Mouse (Mus musculus) v-Abl transformed pro-B cells (cell line): ENCODE measurements around the gene Polr1c.

ENCODE experiments used
- in situ Hi-C, 2 experiments: fragments of 400-800 bp; cut with MboI; formaldehyde crosslinking; loops; one replicate each; pipeline ENCODE4 v1.15.1; 2025; ENCODE audit not compliant: unreplicated experiment in 2 of 2

The Polr1c gene

DNA sequence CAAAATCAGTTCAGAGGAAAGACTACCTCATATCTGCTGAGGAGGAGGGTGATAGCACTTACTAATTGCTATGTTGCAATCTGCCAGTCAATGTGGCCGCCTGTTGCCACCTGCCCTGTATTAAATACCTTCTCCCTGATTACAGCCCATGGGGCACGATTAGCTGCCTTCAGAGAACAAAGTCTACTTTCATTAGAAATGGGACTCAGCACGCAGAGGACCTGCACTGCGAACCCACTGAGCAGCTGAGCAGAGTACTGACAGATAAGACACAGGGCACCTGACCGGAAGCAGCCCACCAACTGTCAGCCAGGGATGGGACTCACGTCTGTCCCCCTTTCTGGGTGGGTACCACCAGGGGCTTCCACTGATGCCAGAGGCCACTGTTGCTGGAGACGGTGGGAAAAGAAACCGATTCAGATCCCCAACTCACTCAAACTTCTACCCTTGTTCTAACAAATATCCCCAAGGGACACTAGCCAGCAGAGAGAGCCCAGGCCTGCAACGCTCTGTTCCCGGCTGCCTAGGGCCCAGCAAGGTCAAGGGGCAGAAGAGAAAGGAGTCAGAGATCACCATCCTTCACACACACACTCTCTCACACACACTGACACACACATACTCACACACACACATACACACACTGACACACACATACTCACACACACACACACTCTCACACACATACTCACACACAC lies 20.3 kb upstream of the Polr1c start:
- in situ Hi-C loops, result loop anchor here (5.0 to 10.0 kb wide), 3 partner anchors 34 to 237 kb away; no protein-coding TSS in a partner anchor

- in situ Hi-C loops, result loop anchor here (5.0 to 10.0 kb wide), 3 partner anchors 35 to 237 kb away; no protein-coding TSS in a partner anchor
These were observed 19.7 kb upstream of the Polr1c start for GRCm38 (mm10) chr17:46267511-46267910.

DNA sequence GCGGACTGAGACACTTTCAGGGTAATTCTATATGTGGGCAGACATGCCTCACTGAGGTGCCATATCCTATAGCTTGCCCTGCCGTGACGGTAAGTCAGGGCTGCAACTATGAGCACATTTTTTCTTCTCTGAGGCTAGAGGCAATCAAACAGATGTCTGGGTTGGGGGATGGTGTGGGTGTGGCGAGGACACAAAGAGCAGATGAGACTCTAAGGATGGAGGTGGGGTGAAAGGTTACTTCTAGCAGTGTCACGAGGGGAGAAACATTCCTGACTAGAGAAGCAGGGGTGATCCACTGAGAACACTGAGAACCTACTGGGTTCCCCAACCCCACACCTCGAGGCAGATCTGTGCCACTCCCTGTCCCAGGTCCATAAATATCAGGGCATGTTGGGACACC lies 19.1 kb upstream of the Polr1c start:
- in situ Hi-C loops, result loop anchor here (5.0 to 10.0 kb wide), 3 partner anchors 35 to 238 kb away; no protein-coding TSS in a partner anchor

GRCm38 (mm10) chr17:46265918-46266618 lies 18.2 kb upstream of the Polr1c start:
- in situ Hi-C loops, result loop anchor here (5.0 to 10.0 kb wide), 3 partner anchors 36 to 239 kb away; no protein-coding TSS in a partner anchor

DNA sequence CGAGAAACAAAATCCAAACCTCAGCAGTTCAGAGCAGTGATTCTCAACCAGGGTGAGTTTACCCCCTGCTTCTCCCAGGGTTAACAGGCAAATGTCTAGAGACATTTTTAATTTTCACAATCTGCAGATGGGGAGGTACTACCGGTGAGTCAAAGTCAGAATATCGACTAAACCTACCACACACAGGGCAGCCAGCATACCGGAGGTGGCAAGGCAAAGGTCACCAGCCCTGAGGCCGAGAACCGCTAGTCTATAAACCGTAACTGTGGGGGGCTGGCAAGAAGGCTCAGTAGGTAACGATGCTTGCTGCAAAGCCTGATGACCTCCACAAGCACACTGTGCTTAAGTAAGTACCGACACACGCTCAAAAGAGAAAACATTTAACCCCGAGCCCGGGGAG lies 17.6 kb upstream of the Polr1c start:
- in situ Hi-C loops, result loop anchor here (5.0 to 10.0 kb wide), 3 partner anchors 37 to 239 kb away; no protein-coding TSS in a partner anchor

- in situ Hi-C loops, result loop anchor here in 1 of 2 experiments (10.0 kb wide), 1 partner anchor 243 kb away; no protein-coding TSS in a partner anchor
These were observed 14.4 kb upstream of the Polr1c start for GRCm38 (mm10) chr17:46262201-46262694.

- in situ Hi-C loops, result loop anchor here in 1 of 2 experiments (5.0 to 10.0 kb wide), 2 partner anchors 245 to 527 kb away; partner anchors contain the start of gene 1600014C23Rik
These were observed 11.8 kb upstream of the Polr1c start for GRCm38 (mm10) chr17:46259675-46260074.

GRCm38 (mm10) chr17:46258279-46259053 lies 10.6 kb upstream of the Polr1c start:
- in situ Hi-C loops, result loop anchor here in 1 of 2 experiments (5.0 kb wide), 1 partner anchor 526 kb away; the partner anchor contains the start of gene 1600014C23Rik

DNA sequence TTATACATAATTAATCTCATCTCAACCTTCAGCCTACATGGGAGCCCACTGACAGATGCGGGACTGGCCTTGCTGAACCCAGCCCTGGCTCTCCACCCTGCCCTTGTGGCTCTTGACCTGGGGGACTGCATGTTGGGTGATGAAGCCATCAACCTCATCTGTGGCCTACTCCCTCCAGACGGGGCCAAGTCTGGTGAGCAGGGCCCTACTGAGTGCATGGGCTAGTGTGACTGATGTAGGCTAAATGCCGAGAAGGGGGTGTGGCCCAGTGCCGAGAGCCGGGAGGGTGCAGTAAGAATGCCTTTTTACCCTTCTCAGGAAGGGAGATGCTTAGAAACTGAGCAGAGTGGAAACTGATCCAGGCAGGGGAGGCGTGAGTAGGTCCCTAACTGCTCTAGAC lies 7.3 kb upstream of the Polr1c start:
- in situ Hi-C loops, result loop anchor here in 1 of 2 experiments (5.0 kb wide), 1 partner anchor 523 kb away; the partner anchor contains the start of gene 1600014C23Rik

DNA sequence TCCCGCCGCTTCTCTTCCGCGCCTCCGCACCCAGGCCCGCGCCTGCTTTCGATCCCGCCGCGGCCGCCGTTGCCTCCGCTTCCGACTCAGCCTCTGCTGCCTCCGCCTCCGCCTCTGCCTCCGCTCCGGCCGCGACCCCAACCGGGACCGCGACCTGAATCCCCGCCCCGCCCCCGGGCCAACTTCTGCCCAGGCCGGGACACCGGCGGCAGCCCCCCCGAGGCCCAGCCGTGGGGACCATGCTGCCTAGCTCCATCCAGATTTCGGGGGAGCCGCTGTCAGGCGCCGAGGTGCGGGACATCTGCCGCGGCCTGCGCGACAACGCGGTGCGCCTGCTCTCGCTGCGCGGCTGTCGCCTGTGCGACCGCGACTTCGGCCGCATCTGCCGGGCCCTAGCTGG lies 6.3 kb upstream of the Polr1c start:
- in situ Hi-C loops, result no loop called here

GRCm38 (mm10) chr17:46253452-46254084 lies 5.7 kb upstream of the Polr1c start, which contains the start of gene Lrrc73:
Gene Lrrc73, plus strand, starts transcription at chr17:46253531.
- in situ Hi-C loops, result no loop called here

- in situ Hi-C loops, result no loop called here
These were observed 5.0 kb upstream of the Polr1c start for GRCm38 (mm10) chr17:46252571-46253451.

GRCm38 (mm10) chr17:46251174-46251573 lies 3.3 kb upstream of the Polr1c start:
- in situ Hi-C loops, result no loop called here

- in situ Hi-C loops, result no loop called here
These were observed 302 bp upstream of the Polr1c start for GRCm38 (mm10) chr17:46248189-46248522.

DNA sequence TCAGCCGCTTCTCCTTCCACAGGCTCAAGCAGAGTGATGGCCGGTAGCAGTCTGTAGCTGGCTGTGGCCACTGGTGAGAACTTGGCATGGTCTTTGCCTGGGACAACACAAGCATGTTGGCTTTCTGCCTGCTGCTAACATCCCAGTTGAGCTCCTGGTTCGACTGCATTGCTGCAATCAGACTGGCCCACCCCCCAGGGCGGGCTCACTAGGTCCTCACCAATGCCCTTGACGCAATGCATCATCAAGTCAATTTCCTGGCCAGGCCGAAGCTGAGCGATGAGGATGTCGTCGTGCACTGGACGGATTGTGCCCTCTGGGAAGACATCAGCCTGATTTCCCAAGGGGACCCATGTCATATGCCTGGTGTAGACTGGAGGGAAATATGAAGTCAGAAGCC lies 3.3 kb downstream of the Polr1c start:
- in situ Hi-C loops, result no loop called here

DNA sequence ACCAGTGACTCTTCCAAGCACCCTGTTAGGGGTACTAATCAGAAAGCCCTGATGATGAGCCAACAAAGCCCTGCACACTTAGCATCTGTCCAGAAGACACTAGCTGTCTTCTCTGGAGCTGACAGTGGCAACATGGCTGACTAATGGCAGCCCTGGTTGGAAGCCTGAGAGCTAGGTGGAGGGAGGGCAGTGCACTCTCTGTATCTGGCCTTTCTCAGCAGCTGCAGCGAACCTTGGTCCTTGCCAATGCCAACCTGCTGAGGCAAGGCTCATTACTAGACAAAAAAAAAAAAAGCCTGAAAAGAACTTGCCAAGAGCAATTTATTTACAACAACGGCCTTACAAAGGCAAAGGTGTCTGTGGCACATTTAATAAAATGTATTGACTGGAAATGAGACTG lies 4.2 kb downstream of the Polr1c start:
- in situ Hi-C loops, result no loop called here

DNA sequence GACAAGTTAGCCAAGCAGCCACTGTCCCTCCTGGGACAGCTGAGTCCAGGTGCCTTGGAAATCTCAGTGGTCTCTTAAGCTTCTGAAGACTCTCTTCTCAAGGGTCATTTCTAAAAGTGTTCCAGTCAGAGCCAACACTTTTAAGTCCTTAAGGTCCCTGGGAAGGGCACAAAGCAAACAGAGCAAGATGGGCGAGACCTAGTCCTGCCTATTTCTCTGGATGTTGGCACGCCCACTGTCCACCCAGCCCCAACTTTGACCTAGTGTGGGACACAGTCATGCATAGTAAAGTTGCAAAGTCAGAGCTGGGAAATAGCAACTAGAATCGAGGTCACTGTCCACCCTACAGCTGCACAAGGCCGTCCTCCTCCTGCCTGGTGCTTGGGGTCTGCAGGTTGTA lies 4.9 kb downstream of the Polr1c start:
- in situ Hi-C loops, result no loop called here

DNA sequence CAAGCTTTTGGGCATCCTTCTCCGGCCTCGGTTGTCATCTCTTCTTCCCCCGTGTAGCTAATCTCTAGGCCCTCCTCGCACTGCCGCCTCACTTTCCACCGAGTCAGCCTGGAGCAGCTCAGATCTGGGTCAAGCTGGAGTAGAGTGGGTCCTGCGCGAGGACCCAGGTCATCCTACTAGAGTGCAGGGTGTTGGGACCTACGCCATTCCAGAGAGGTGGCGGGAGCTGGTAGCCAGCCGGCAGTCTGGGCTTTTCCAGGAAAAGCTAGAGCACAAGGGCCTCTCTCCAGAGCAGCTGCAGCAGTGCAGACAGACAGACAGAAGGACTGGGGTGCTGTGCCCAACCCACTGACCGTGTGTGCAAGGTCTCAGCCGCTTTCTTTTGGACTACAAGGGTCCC lies 5.6 kb downstream of the Polr1c start:
- in situ Hi-C loops, result no loop called here

- in situ Hi-C loops, result no loop called here
These were observed 6.4 kb downstream of the Polr1c start for GRCm38 (mm10) chr17:46241471-46241870.
